Mouse (Mus musculus) liver, adult 2 months (tissue): ENCODE results near the gene Tyms. TPM values are rescaled to one million over a fixed set of nuclear protein-coding genes. Genes with fewer than 3 reads are reported as not detected.

ENCODE experiments used
- DNase-seq: peaks from one replicate; pipeline ENCODE4 v3.0.0-alpha.2; 2011; ENCODE audit warnings: low read depth, low spot score; ENCODE audit errors: extremely low read depth
- H3K27ac ChIP-seq: fragments of 200-500 bp; replicated peaks from 2 replicates; pipeline ENCODE4 v1.5.1; 2012; ENCODE audit warnings: low read depth, mild to moderate bottlenecking, control low read depth, inconsistent platforms, low read length; ENCODE audit not compliant: insufficient read depth
- H3K27me3 ChIP-seq: fragments of 200-500 bp; 2 replicates; pipeline ENCODE4 v1.6.1; 2012; ENCODE audit warnings: mild to moderate bottlenecking, moderate library complexity, low read length, inconsistent platforms; ENCODE audit not compliant: control insufficient read depth, insufficient read depth
- H3K36me3 ChIP-seq: fragments of 200-500 bp; 2 replicates; pipeline ENCODE4 v1.6.1; 2012; ENCODE audit warnings: low read length, inconsistent platforms; ENCODE audit not compliant: control insufficient read depth, insufficient read depth
- H3K4me1 ChIP-seq: fragments of 200-500 bp; 2 replicates; pipeline ENCODE4 v1.6.1; 2011; ENCODE audit warnings: low read length; ENCODE audit not compliant: control insufficient read depth, insufficient read depth
- H3K4me3 ChIP-seq: fragments of 200-500 bp; 2 replicates; pipeline ENCODE4 v1.5.1; 2011; ENCODE audit warnings: low read depth, mild to moderate bottlenecking, control low read depth, low read length, moderate library complexity; ENCODE audit not compliant: insufficient read depth
- H3K79me2 ChIP-seq: fragments of 200-500 bp; 2 replicates; pipeline ENCODE4 v1.6.1; 2012; ENCODE audit warnings: inconsistent platforms, mild to moderate bottlenecking, low read length, moderate library complexity; ENCODE audit not compliant: control insufficient read depth, insufficient read depth
- H3K9ac ChIP-seq: fragments of 200-500 bp; 2 replicates; pipeline ENCODE4 v1.6.1; 2012; ENCODE audit warnings: low read depth, mild to moderate bottlenecking, control low read depth, inconsistent platforms, low read length
- CTCF ChIP-seq: fragments of 200-500 bp; IDR thresholded peaks from 2 replicates; pipeline ENCODE4 v1.5.1; 2011; ENCODE audit warnings: low read depth, low read length, control low read depth
- POLR2A ChIP-seq: fragments of 200-500 bp; IDR thresholded peaks from 2 replicates; pipeline ENCODE4 v1.6.1; 2011; ENCODE audit warnings: low read length, control low read depth; ENCODE audit not compliant: insufficient read depth; ENCODE audit errors: extremely low read depth
- WGBS: fragments of 180-500 bp; shearing (Covaris S2); methylation state at CpG from one replicate; pipeline ENCODE4 v1.1.7; 2018; 5-methylcytosine and 5-hydroxymethylcytosine counted together
- polyA plus RNA-seq: library from polyadenylated mRNA; depleted of rRNA; stranded (reverse); fragments of >200 nt; gene quantifications from 2 replicates; pipeline ENCODE4 v1.2.3, GENCODE M21; 2012
- total RNA-seq: library from RNA; depleted of rRNA; stranded (reverse); fragments of >200 nt; gene quantifications from 2 replicates; pipeline ENCODE4 v1.2.3, GENCODE M21; 2014

Gene Tyms
- total and polyA plus RNA-seq, 2 experiments: 8.9 to 14.1 TPM

GRCm38 (mm10) chr5:30115718-30116117, 42.3 kb upstream of the Tyms start:
- H3K36me3 ChIP-seq: peaks cover 20% of the 10 kb centered on the region
- WGBS: 67% methylated on average over 10 of the region's 10 CpGs
- H3K79me2 ChIP-seq: no peaks in the 10 kb centered on the region
- H3K4me3 ChIP-seq: no peak overlapping the region
- TF ChIP-seq POLR2A (no peak), CTCF (peak; percentile 18; the same call in 1 of the 2 replicates)
- no peak for DNase-seq
- no peak overlapping the region for H3K27ac ChIP-seq
- no peak overlapping the region for H3K9ac ChIP-seq
- H3K4me1 ChIP-seq: peaks cover 5% of the 10 kb centered on the region; the same call in 1 of the 2 replicates
- H3K27me3 ChIP-seq: peaks cover 8% of the 10 kb centered on the region

GRCm38 (mm10) chr5:30114761-30115140, 41.3 kb upstream of the Tyms start:
- no peak for TF ChIP-seq POLR2A
- TF ChIP-seq CTCF: no peak
- Histone ChIP-seq H3K4me3 (peak overlapping the region; percentile 23; the same call in 1 of the 2 replicates), H3K79me2 (no peaks in the 10 kb centered on the region), H3K27me3 (peaks cover 8% of the 10 kb centered on the region), H3K9ac (peak overlapping the region; percentile 9; the same call in 1 of the 2 replicates), H3K36me3 (peaks cover 13% of the 10 kb centered on the region; the same call in 1 of the 2 replicates), H3K27ac (no peak overlapping the region), H3K4me1 (peaks cover 5% of the 10 kb centered on the region; the same call in 1 of the 2 replicates)
- 2% methylated on average over 28 of the region's 28 CpGs for WGBS
- no peak for DNase-seq

GRCm38 (mm10) chr5:30113881-30114760, 40.7 kb upstream of the Tyms start:
- WGBS: 5% methylated on average over 99 of the region's 103 CpGs

GRCm38 (mm10) chr5:30112533-30113068, 39.2 kb upstream of the Tyms start:
- Histone ChIP-seq H3K9ac (no peak overlapping the region), H3K27ac (no peak overlapping the region), H3K27me3 (peaks cover 8% of the 10 kb centered on the region), H3K36me3 (no peaks in the 10 kb centered on the region), H3K79me2 (no peaks in the 10 kb centered on the region), H3K4me1 (peaks cover 5% of the 10 kb centered on the region; the same call in 1 of the 2 replicates), H3K4me3 (no peak overlapping the region)
- TF ChIP-seq CTCF (peak; percentile 40), POLR2A (no peak)
- WGBS: 28% methylated on average over 3 of the region's 3 CpGs
- DNase-seq: peak; percentile 84

More at GRCm38 (mm10) chr5:30113881-30114760, 40.7 kb upstream of the Tyms start:
- no peaks in the 10 kb centered on the region for H3K79me2 ChIP-seq
- H3K27me3 ChIP-seq: peaks cover 8% of the 10 kb centered on the region
- peaks cover 5% of the 10 kb centered on the region; the same call in 1 of the 2 replicates for H3K4me1 ChIP-seq
- TF ChIP-seq POLR2A (no peak), CTCF (peak; percentile 59)
- peak overlapping the region; percentile 9 for H3K9ac ChIP-seq
- no peak overlapping the region for H3K27ac ChIP-seq
- H3K36me3 ChIP-seq: peaks cover 7% of the 10 kb centered on the region; the same call in 1 of the 2 replicates
- peak overlapping the region; percentile 23; the same call in 1 of the 2 replicates for H3K4me3 ChIP-seq
- DNase-seq: no peak

GRCm38 (mm10) chr5:30111771-30112170, 38.4 kb upstream of the Tyms start:
- no peaks in the 10 kb centered on the region for H3K36me3 ChIP-seq
- no peak overlapping the region for H3K9ac ChIP-seq
- TF ChIP-seq POLR2A: no peak
- TF ChIP-seq CTCF: no peak
- H3K27ac ChIP-seq: no peak overlapping the region
- no peak for DNase-seq
- WGBS: 64% methylated on average over 3 of the region's 3 CpGs
- no peak overlapping the region for H3K4me3 ChIP-seq
- H3K4me1 ChIP-seq: peaks cover 5% of the 10 kb centered on the region; the same call in 1 of the 2 replicates
- H3K27me3 ChIP-seq: peaks cover 8% of the 10 kb centered on the region
- H3K79me2 ChIP-seq: no peaks in the 10 kb centered on the region
